ENCODE assay signal across 13 mouse cellular contexts in the genomic region with DNA sequence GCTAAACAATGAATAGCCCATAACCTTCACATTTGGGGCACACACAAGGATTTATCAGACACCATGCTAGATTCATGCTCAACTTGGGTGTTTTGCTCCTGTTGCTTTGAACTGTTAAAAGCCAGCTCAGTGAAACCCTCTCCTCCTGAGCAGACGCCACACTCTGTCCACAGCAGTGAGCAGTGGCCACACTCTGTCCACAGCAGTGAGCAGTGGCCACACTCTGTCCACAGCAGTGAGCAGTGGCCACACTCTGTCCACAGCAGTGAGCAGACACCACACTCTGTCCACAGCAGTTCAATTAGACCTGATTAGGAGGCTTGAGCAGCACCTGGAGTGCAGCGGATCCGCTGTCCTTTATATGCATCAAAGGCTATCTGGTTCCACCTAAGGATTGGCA. TPM values are rescaled to one million over a fixed set of nuclear protein-coding genes. Genes with fewer than 3 reads are reported as not detected.
"Had no signal": no experiment of that assay in that cellular context is flagged by ENCODE, and none has a peak within 500 bp of the region (broad histone marks: within the 10 kb centered on the region; RNA-seq: fewer than 3 reads in every experiment).

No protein-coding gene starts in this region.

RNA-seq across cellular contexts. Expression of gene Gm8104, which starts 19.3 kb away (rescaled TPM):
- total RNA-seq: neutrophil, adult 5-6 weeks had no signal
- polyA plus RNA-seq: neural tube, embryonic 13.5 days; neural tube, embryonic 14.5 days; small intestine, adult 2 months; spleen, adult 2 months; stomach, embryonic 14.5 days; stomach, embryonic 15.5 days; stomach, embryonic 16.5 days; stomach, postnatal 0 days; thymus, adult 2 months; thymus, postnatal 0 days; urinary bladder, adult 2 months had no signal

RNA-seq across cellular contexts. Expression of gene Gm8094, which starts 43.2 kb away (rescaled TPM):
- total RNA-seq: neutrophil, adult 5-6 weeks had no signal
- polyA plus RNA-seq: neural tube, embryonic 13.5 days; neural tube, embryonic 14.5 days; neural tube, embryonic 15.5 days; small intestine, adult 2 months; spleen, adult 2 months; stomach, embryonic 14.5 days; stomach, embryonic 15.5 days; stomach, embryonic 16.5 days; stomach, postnatal 0 days; thymus, adult 2 months; thymus, postnatal 0 days; urinary bladder, adult 2 months had no signal

RNA-seq across cellular contexts. Expression of gene Gm7233, which starts 60.0 kb away (rescaled TPM):
- total RNA-seq: neutrophil, adult 5-6 weeks had no signal
- polyA plus RNA-seq: neural tube, embryonic 13.5 days; neural tube, embryonic 14.5 days; small intestine, adult 2 months; spleen, adult 2 months; stomach, embryonic 14.5 days; stomach, embryonic 15.5 days; stomach, embryonic 16.5 days; stomach, postnatal 0 days; thymus, adult 2 months; urinary bladder, adult 2 months had no signal
